Mouse (Mus musculus) liver, embryonic 14.5 days (tissue): ENCODE results near the gene Slc25a25. TPM values are rescaled to one million over a fixed set of nuclear protein-coding genes. Genes with fewer than 3 reads are reported as not detected.
A peak's percentile ranks its signal among the peaks of the same experiment; 100 is the strongest.

ENCODE experiments used
- ATAC-seq: fragments of 200-750 bp; cut with Nextera tagmentation; 2 replicates; pipeline ENCODE4 v1.8.0; 2017; ENCODE audit warnings: moderate number of reproducible peaks, mild to moderate bottlenecking, moderate library complexity; ENCODE audit not compliant: insufficient read depth
- DNase-seq, 3 experiments: peaks; one replicate each; pipeline ENCODE4 v3.0.0-alpha.2; 2012 to 2013; ENCODE audit warnings: low read depth in 3 of 3, low spot score in 3 of 3
- H3K27ac ChIP-seq: fragments of 300-500 bp; sonication (generic); 2 replicates; pipeline ENCODE4 v1.5.1; 2014; ENCODE audit warnings: moderate library complexity, mild to moderate bottlenecking, control low read depth, inconsistent platforms
- H3K27me3 ChIP-seq: fragments of 300-500 bp; sonication (generic); 2 replicates; pipeline ENCODE4 v1.6.1; 2014; ENCODE audit warnings: mild to moderate bottlenecking, low read length, moderate library complexity; ENCODE audit not compliant: control insufficient read depth, insufficient read depth
- H3K36me3 ChIP-seq: fragments of 300-500 bp; sonication (generic); replicated peaks from 2 replicates; pipeline ENCODE4 v1.6.1; 2014; ENCODE audit warnings: low read depth; ENCODE audit not compliant: control insufficient read depth, insufficient read depth
- H3K4me1 ChIP-seq, 2 experiments: fragments of 200-500 bp in 1 of 2; fragments of 300-500 bp in 1 of 2; sonication (generic) in 1 of 2; replicated peaks; 2 replicates each; pipeline ENCODE4 v1.6.1; 2012 to 2014; ENCODE audit warnings: antibody characterized with exemption in 1 of 2, inconsistent platforms in 1 of 2, low read length in 1 of 2; ENCODE audit not compliant: control insufficient read depth in 2 of 2, insufficient read depth in 2 of 2
- H3K4me2 ChIP-seq: fragments of 300-500 bp; sonication (generic); 2 replicates; pipeline ENCODE4 v1.6.1; 2014; ENCODE audit warnings: low read depth, mild to moderate bottlenecking, control low read depth, moderate library complexity
- H3K4me3 ChIP-seq, 2 experiments: fragments of 200-500 bp in 1 of 2; fragments of 300-500 bp in 1 of 2; sonication (generic) in 1 of 2; 2 replicates each; pipeline ENCODE4 v1.5.1; 2012 to 2014; ENCODE audit warnings: low read depth in 2 of 2, low read length in 2 of 2, mild to moderate bottlenecking in 2 of 2, control low read depth in 1 of 2, inconsistent platforms in 1 of 2, moderate library complexity in 1 of 2; ENCODE audit not compliant: insufficient read depth in 1 of 2
- H3K9ac ChIP-seq: fragments of 300-500 bp; sonication (generic); replicated peaks from 2 replicates; pipeline ENCODE4 v1.6.1; 2014; ENCODE audit warnings: mild to moderate bottlenecking, control low read depth, moderate library complexity
- H3K9me3 ChIP-seq: fragments of 300-500 bp; sonication (generic); 2 replicates; pipeline ENCODE4 v1.6.1; 2016; ENCODE audit warnings: low read length, mixed read lengths; ENCODE audit not compliant: control insufficient read depth
- CTCF ChIP-seq: IDR thresholded peaks from 2 replicates; pipeline ENCODE4 v1.5.1; 2016; ENCODE audit warnings: antibody characterized with exemption, low read depth, control low read depth
- EP300 ChIP-seq: IDR thresholded peaks from 2 replicates; pipeline ENCODE4 v1.6.1; 2016; ENCODE audit warnings: antibody characterized with exemption, low read depth
- WGBS: fragments of 180-500 bp; shearing (Covaris S2); extraction: QIAGEN DNeasy Blood & Tissue Kit; methylation state at CpG from one replicate; pipeline ENCODE4 v1.1.7; 2014; ENCODE audit not compliant: insufficient replicate concordance; 5-methylcytosine and 5-hydroxymethylcytosine counted together
- polyA plus RNA-seq, 2 experiments: library from polyadenylated mRNA; depleted of rRNA in 1 of 2; stranded (reverse) in 1 of 2; unstranded in 1 of 2; fragments of >200 nt; fragmentation: Nextera tagmentation in 1 of 2; extraction: Ambion mirVana in 1 of 2; gene quantifications; 2 replicates each; pipeline versions ENCODE4 v1.2.1 to v1.2.3; 2012 to 2014

Slc25a25 gene
- polyA plus RNA-seq, 2 experiments = 5.5 to 6.0 TPM

DNA sequence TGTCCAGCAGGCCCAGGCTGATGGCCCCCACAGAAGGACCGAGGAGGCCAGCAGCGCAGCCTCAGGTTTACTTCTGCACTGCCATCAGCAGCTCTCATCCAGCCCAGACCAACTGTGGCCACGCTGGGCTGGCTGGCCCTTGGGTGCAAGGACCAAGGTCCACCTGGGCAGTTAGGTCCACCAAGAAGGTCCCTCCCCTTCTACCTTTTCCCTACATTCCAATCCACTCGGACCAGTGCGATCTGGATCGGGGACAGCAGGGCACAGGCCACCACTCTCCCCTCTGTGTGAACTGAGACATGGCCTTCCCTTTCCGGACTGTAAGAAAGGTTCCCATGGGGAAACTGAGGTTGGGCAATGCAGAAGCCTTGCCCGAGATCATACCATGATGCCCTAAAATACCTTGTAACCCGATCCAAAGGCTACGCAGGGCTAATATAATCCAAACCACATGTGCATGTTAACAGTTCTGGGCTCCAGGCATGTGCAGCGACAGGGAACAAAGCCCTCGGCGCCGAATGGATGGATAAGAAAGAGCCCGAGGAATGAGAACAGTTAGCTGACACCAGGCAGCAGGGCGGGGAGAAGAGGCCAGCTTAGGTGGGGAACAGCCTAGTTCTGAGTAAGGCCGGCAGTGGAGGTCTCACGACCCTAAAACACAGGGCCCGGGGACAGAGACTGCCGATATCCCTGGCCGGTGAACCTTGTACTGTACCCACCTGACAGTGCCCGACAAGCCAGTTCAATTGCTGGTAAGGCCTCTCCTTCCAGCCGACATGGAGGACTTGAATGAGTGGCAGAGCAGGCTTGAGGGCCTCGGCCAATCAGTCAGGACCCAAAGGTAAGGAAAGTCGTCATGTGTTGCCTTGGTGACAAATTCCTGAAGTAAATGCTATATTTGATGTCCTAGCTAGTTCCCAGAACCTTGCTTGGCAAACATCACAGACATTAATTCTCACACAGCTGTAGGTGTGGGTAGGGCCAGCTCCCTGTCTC, 42.5 kb downstream of the Slc25a25 start:
- Histone ChIP-seq H3K27ac (no peak overlapping the region), H3K9ac (no peak overlapping the region), H3K27me3 (no peaks in the 10 kb centered on the region), H3K4me3 (no peak overlapping the region), H3K4me2 (no peak overlapping the region), H3K9me3 (no peaks in the 10 kb centered on the region), H3K4me1 (0 out of 4 replicates have a peak, but pooled peaks cover 0 to 4% of the 10 kb centered on the region in 2 experiments), H3K36me3 (no peaks in the 10 kb centered on the region)
- ATAC-seq (peak; percentile 52; the same call in 1 of the 2 replicates), DNase-seq (no peak)
- WGBS = 65% methylated on average over 25 of the region's 25 CpGs
- TF ChIP-seq CTCF = no peak
- no peak for TF ChIP-seq EP300

DNA sequence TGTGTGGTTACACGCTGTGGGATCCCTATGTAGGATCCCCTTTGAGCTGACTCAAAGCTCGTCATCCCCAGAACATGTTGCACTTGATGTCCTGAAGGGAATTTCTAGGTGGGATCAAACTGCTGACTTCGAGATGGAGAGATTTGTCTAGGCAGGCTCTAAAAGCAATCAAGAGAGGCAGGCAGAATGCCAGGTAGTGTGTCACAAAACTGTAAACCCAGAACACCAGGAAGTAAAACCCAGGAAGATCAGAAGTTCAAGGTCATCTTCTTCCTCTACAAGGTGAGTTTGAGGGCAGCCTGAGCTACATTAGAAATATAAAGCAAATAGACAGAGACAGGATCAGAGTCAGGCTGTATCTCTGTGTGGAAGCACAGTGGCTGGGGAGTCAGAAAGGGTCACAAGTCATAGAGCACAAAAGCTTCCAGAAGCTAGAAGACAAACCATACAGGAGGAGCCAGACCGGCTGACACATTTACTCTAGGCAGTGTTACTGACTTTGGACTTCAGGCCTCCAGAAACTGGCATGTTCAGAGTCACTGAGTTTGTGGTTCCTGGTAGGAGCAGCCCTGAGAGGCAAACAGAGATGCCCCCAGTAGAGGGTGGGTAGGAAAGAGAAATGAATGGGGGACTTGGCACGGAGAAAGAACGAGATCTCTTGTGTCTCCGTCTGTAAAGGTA, 44.0 kb downstream of the Slc25a25 start:
- H3K4me2 ChIP-seq = no peak overlapping the region
- DNase-seq (no peak), ATAC-seq (no peak)
- H3K27ac ChIP-seq = no peak overlapping the region
- H3K4me1 ChIP-seq = 0 out of 4 replicates have a peak, but pooled peaks cover 0 to 2% of the 10 kb centered on the region in 2 experiments
- TF ChIP-seq EP300 (no peak), CTCF (no peak)
- no peaks in the 10 kb centered on the region for H3K27me3 ChIP-seq
- no peak overlapping the region for H3K4me3 ChIP-seq
- 64% methylated on average over 7 of the region's 7 CpGs for WGBS
- H3K9me3 ChIP-seq = no peaks in the 10 kb centered on the region
- H3K9ac ChIP-seq = no peak overlapping the region
- H3K36me3 ChIP-seq = no peaks in the 10 kb centered on the region

DNA sequence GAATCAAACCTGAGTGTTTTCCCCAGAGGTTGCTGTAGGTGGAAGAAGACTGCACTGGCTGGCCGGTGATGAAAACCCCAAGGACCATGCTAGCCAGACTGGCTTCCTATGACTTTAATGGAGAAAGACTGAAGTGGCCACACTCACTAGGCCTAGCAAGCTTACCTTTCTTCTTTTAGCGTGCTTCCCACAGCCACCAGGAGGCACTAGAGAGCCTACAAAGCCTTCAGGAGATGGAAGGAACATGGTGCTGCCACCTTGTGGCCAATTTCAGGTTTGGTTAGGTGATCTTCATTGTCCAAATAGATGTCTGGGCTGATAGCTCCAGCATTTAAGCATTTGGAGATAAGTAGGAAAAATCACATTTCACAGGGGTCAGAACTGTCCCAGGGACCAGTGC, 46.6 kb downstream of the Slc25a25 start:
- H3K9me3 ChIP-seq = no peaks in the 10 kb centered on the region
- DNase-seq (peak; percentile 89 to 95 (median 95)), ATAC-seq (peak; percentile 36; the same call in 1 of the 2 replicates)
- TF ChIP-seq EP300 (no peak), CTCF (peak; percentile 100)
- no peak overlapping the region for H3K4me3 ChIP-seq
- no peak overlapping the region for H3K4me2 ChIP-seq
- no peaks in the 10 kb centered on the region for H3K27me3 ChIP-seq
- H3K4me1 ChIP-seq = 0 out of 4 replicates have a peak, but pooled peaks cover 0 to 2% of the 10 kb centered on the region in 2 experiments
- H3K27ac ChIP-seq = no peak overlapping the region
- 13% methylated on average over 2 of the region's 2 CpGs for WGBS
- H3K36me3 ChIP-seq = no peaks in the 10 kb centered on the region
- no peak overlapping the region for H3K9ac ChIP-seq

DNA sequence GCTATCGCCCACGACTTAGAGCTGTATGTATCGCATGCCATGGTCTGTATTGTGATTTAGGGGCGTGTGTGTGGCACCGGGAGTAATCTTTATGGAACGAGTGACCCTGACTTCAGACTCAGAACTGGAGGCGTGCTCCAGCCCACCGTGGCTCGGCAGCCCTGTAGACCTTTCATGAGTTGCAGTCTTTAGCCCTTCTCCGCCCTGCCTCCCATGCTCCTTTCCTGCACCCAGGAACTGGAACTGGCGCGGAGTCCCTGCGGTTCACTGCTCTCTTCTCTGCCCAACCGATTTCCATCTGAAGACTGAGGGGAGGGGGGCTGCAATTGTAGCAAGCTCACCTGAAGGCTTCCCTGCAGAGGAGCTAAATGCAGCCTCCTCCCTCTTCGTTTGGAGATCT, 54.5 kb downstream of the Slc25a25 start:
- WGBS = under 1% methylated on average over 15 of the region's 15 CpGs
- H3K4me2 ChIP-seq = peak overlapping the region; percentile 98
- H3K36me3 ChIP-seq = no peaks in the 10 kb centered on the region
- H3K4me1 ChIP-seq = peaks cover 5 to 10% of the 10 kb centered on the region in 2 experiments
- no peaks in the 10 kb centered on the region for H3K9me3 ChIP-seq
- no peak for TF ChIP-seq CTCF
- TF ChIP-seq EP300 = no peak
- DNase-seq = no peak
- peak overlapping the region; percentile 69 for H3K9ac ChIP-seq
- ATAC-seq = no peak
- H3K4me3 ChIP-seq = peak overlapping the region; percentile 74 to 83
- no peaks in the 10 kb centered on the region for H3K27me3 ChIP-seq
- H3K27ac ChIP-seq = no peak overlapping the region
